Mouse (Mus musculus): Measurements from ENCODE around the gene Oas1d. TPM values are rescaled to one million over a fixed set of nuclear protein-coding genes. Genes with fewer than 3 reads are reported as not detected.
A peak's percentile ranks its signal among the peaks of the same experiment; 100 is the strongest.
"Not testable (repeated sequence)": the region's sequence is repeated elsewhere in the genome, so short reads cannot be mapped to it uniquely, and the experiment has no call there.

The Oas1d gene
- not detected in 2 replicates for polyA plus RNA-seq (2016; fragmentation: Nextera tagmentation; extraction: Ambion mirVana)

GRCm38 (mm10) chr5:120914204-120914603, at the start of gene Oas1d:
Gene Oas1d (plus strand): TSS chr5:120914536.
- not testable (repeated sequence) for H3K4me3 ChIP-seq; H3K27ac ChIP-seq (replicated peaks); H3K27me3 ChIP-seq (replicated peaks; ENCODE audit: low read depth, poor library complexity, severe bottlenecking); H3K4me1 ChIP-seq; DNase-seq (ENCODE audit: low spot score); H3K9me3 ChIP-seq; H3K36me3 ChIP-seq (replicated peaks)
- WGBS, result 53% methylated on average over 8 of the region's 8 CpGs

GRCm38 (mm10) chr5:120865336-120865860, 48.9 kb upstream of the Oas1d start:
- H3K4me1 ChIP-seq, result no peaks in the 10 kb centered on the region
- WGBS, result 73% methylated on average over 3 of the region's 3 CpGs
- no peaks in the 10 kb centered on the region for H3K36me3 ChIP-seq (replicated peaks)
- H3K27me3 ChIP-seq (replicated peaks; ENCODE audit: low read depth, poor library complexity, severe bottlenecking), result no peaks in the 10 kb centered on the region
- DNase-seq (ENCODE audit: low spot score), result peak; percentile 10
- no peak overlapping the region for H3K27ac ChIP-seq (replicated peaks)
- H3K9me3 ChIP-seq, result no peaks in the 10 kb centered on the region
- no peak overlapping the region for H3K4me3 ChIP-seq

- no peak for DNase-seq (ENCODE audit: low spot score)
- Histone ChIP-seq H3K9me3 (no peaks in the 10 kb centered on the region), H3K27me3 (replicated peaks; ENCODE audit: low read depth, poor library complexity, severe bottlenecking) (no peaks in the 10 kb centered on the region), H3K36me3 (replicated peaks) (no peaks in the 10 kb centered on the region), H3K4me3 (no peak overlapping the region), H3K4me1 (no peaks in the 10 kb centered on the region), H3K27ac (replicated peaks) (no peak overlapping the region)
- WGBS, result 75% methylated on average over 7 of the region's 7 CpGs
Measured at GRCm38 (mm10) chr5:120869436-120870015, 44.8 kb upstream of the Oas1d start.

- no peaks in the 10 kb centered on the region for H3K9me3 ChIP-seq
- no peaks in the 10 kb centered on the region for H3K4me1 ChIP-seq
- no peaks in the 10 kb centered on the region for H3K27me3 ChIP-seq (replicated peaks; ENCODE audit: low read depth, poor library complexity, severe bottlenecking)
- H3K27ac ChIP-seq (replicated peaks), result no peak overlapping the region
- no peak overlapping the region for H3K4me3 ChIP-seq
- no peaks in the 10 kb centered on the region for H3K36me3 ChIP-seq (replicated peaks)
- no peak for DNase-seq (ENCODE audit: low spot score)
- 61% methylated on average over 3 of the region's 3 CpGs for WGBS
Measured at GRCm38 (mm10) chr5:120870081-120870480, 44.3 kb upstream of the Oas1d start.

- Histone ChIP-seq H3K36me3 (replicated peaks) (no peaks in the 10 kb centered on the region), H3K9me3 (no peaks in the 10 kb centered on the region), H3K27me3 (replicated peaks; ENCODE audit: low read depth, poor library complexity, severe bottlenecking) (no peaks in the 10 kb centered on the region), H3K4me3 (no peak overlapping the region), H3K27ac (replicated peaks) (no peak overlapping the region), H3K4me1 (no peaks in the 10 kb centered on the region)
- no peak for DNase-seq (ENCODE audit: low spot score)
- 82% methylated on average over 7 of the region's 7 CpGs for WGBS
Measured at GRCm38 (mm10) chr5:120870782-120871181, 43.6 kb upstream of the Oas1d start.

GRCm38 (mm10) chr5:120871469-120871868, 42.9 kb upstream of the Oas1d start:
- H3K4me1 ChIP-seq, result no peaks in the 10 kb centered on the region
- DNase-seq (ENCODE audit: low spot score), result no peak
- WGBS, result 70% methylated on average over 2 of the region's 2 CpGs
- no peak overlapping the region for H3K4me3 ChIP-seq
- no peaks in the 10 kb centered on the region for H3K9me3 ChIP-seq
- H3K27me3 ChIP-seq (replicated peaks; ENCODE audit: low read depth, poor library complexity, severe bottlenecking), result no peaks in the 10 kb centered on the region
- no peak overlapping the region for H3K27ac ChIP-seq (replicated peaks)
- no peaks in the 10 kb centered on the region for H3K36me3 ChIP-seq (replicated peaks)

- H3K27ac ChIP-seq (replicated peaks); H3K27me3 ChIP-seq (replicated peaks; ENCODE audit: low read depth, poor library complexity, severe bottlenecking); H3K36me3 ChIP-seq (replicated peaks); H3K9me3 ChIP-seq; H3K4me3 ChIP-seq; DNase-seq (ENCODE audit: low spot score); H3K4me1 ChIP-seq: not testable (repeated sequence)
- WGBS, result 76% methylated on average over 2 of the region's 3 CpGs
Measured at GRCm38 (mm10) chr5:120876839-120877238, 37.5 kb upstream of the Oas1d start.

- WGBS, result 78% methylated on average over 2 of the region's 2 CpGs
- H3K9me3 ChIP-seq, result not testable (repeated sequence)
Measured at GRCm38 (mm10) chr5:120877407-120877806, 36.9 kb upstream of the Oas1d start.

GRCm38 (mm10) chr5:120878803-120879202, 35.5 kb upstream of the Oas1d start:
- not testable (repeated sequence) for H3K4me3 ChIP-seq; H3K27me3 ChIP-seq (replicated peaks; ENCODE audit: low read depth, poor library complexity, severe bottlenecking); H3K4me1 ChIP-seq; H3K36me3 ChIP-seq (replicated peaks); H3K27ac ChIP-seq (replicated peaks); DNase-seq (ENCODE audit: low spot score); H3K9me3 ChIP-seq
- 75% methylated on average over 2 of the region's 2 CpGs for WGBS

More at GRCm38 (mm10) chr5:120877407-120877806, 36.9 kb upstream of the Oas1d start:
- not testable (repeated sequence) for H3K36me3 ChIP-seq (replicated peaks); DNase-seq (ENCODE audit: low spot score); H3K27me3 ChIP-seq (replicated peaks; ENCODE audit: low read depth, poor library complexity, severe bottlenecking); H3K27ac ChIP-seq (replicated peaks); H3K4me3 ChIP-seq; H3K4me1 ChIP-seq

- WGBS, result 91% methylated on average over 6 of the region's 6 CpGs
- H3K4me1 ChIP-seq; H3K27ac ChIP-seq (replicated peaks); H3K36me3 ChIP-seq (replicated peaks); H3K9me3 ChIP-seq; H3K4me3 ChIP-seq; DNase-seq (ENCODE audit: low spot score); H3K27me3 ChIP-seq (replicated peaks; ENCODE audit: low read depth, poor library complexity, severe bottlenecking): not testable (repeated sequence)
Measured at GRCm38 (mm10) chr5:120881681-120882080, 32.7 kb upstream of the Oas1d start.

GRCm38 (mm10) chr5:120887413-120887812, 26.9 kb upstream of the Oas1d start, which contains the start of gene Oas1g:
Gene Oas1g (minus strand): TSS chr5:120887613.
- H3K36me3 ChIP-seq (replicated peaks); DNase-seq (ENCODE audit: low spot score); H3K9me3 ChIP-seq; H3K27ac ChIP-seq (replicated peaks); H3K27me3 ChIP-seq (replicated peaks; ENCODE audit: low read depth, poor library complexity, severe bottlenecking); H3K4me3 ChIP-seq; H3K4me1 ChIP-seq: not testable (repeated sequence)
- 28% methylated on average over 7 of the region's 9 CpGs for WGBS

- Histone ChIP-seq H3K27ac (replicated peaks) (no peak overlapping the region), H3K36me3 (replicated peaks) (no peaks in the 10 kb centered on the region), H3K4me1 (no peaks in the 10 kb centered on the region; the same call in 1 of the 2 replicates), H3K9me3 (no peaks in the 10 kb centered on the region), H3K27me3 (replicated peaks; ENCODE audit: low read depth, poor library complexity, severe bottlenecking) (no peaks in the 10 kb centered on the region), H3K4me3 (no peak overlapping the region)
- 59% methylated on average over 6 of the region's 6 CpGs for WGBS
- DNase-seq (ENCODE audit: low spot score), result no peak
Measured at GRCm38 (mm10) chr5:120887831-120888230, 26.5 kb upstream of the Oas1d start.

- WGBS, result 41% methylated on average over 4 of the region's 4 CpGs
- not testable (repeated sequence) for DNase-seq (ENCODE audit: low spot score); H3K4me1 ChIP-seq
Measured at GRCm38 (mm10) chr5:120888294-120888815, 26.0 kb upstream of the Oas1d start.

More at GRCm38 (mm10) chr5:120888294-120888815, 26.0 kb upstream of the Oas1d start:
- H3K36me3 ChIP-seq (replicated peaks); H3K27me3 ChIP-seq (replicated peaks; ENCODE audit: low read depth, poor library complexity, severe bottlenecking); H3K9me3 ChIP-seq; H3K4me3 ChIP-seq; H3K27ac ChIP-seq (replicated peaks): not testable (repeated sequence)
